Mouse (Mus musculus) bone marrow, adult 2 months (tissue): ENCODE results near the gene Cluh. TPM values are rescaled to one million over a fixed set of nuclear protein-coding genes. Genes with fewer than 3 reads are reported as not detected.

Experiments used
- H3K27ac ChIP-seq: fragments of 200-500 bp; 2 replicates; pipeline ENCODE4 v1.5.1; 2012; ENCODE audit warnings: low read depth, mild to moderate bottlenecking, control low read depth, inconsistent platforms, low read length; ENCODE audit not compliant: control insufficient read depth, poor library complexity, insufficient read depth
- H3K4me1 ChIP-seq: fragments of 200-500 bp; 2 replicates; pipeline ENCODE4 v1.6.1; 2011; ENCODE audit warnings: low read length; ENCODE audit not compliant: control insufficient read depth, insufficient read depth
- H3K4me3 ChIP-seq: fragments of 200-500 bp; replicated peaks from 2 replicates; pipeline ENCODE3; 2011; ENCODE audit warnings: mild to moderate bottlenecking, low read depth, low read length, control low read depth; ENCODE audit not compliant: control insufficient read depth
- CTCF ChIP-seq: fragments of 200-500 bp; IDR thresholded peaks from 2 replicates; pipeline ENCODE4 v1.5.1; 2011; ENCODE audit warnings: low read length, control low read depth; ENCODE audit not compliant: control insufficient read depth, insufficient read depth
- POLR2A ChIP-seq: fragments of 200-500 bp; IDR thresholded peaks from 2 replicates; pipeline ENCODE4 v1.6.1; 2011; ENCODE audit warnings: low read depth, mild to moderate bottlenecking, control low read depth, low read length, borderline replicate concordance; ENCODE audit not compliant: control insufficient read depth
- WGBS: fragments of 180-500 bp; shearing (Covaris S2); methylation state at CpG from one replicate; pipeline ENCODE4 v1.1.7; 2018; 5-methylcytosine and 5-hydroxymethylcytosine counted together
- polyA plus RNA-seq: library from polyadenylated mRNA; stranded (reverse); fragments of >200 nt; gene quantifications from 2 replicates; pipeline ENCODE4 v1.2.4, GENCODE M21; 2011; ENCODE audit warnings: low replicate concordance; ENCODE audit not compliant: missing spikeins, insufficient read depth, insufficient read length

Gene Cluh
- polyA plus RNA-seq, 1 experiment = 34.1 TPM

DNA sequence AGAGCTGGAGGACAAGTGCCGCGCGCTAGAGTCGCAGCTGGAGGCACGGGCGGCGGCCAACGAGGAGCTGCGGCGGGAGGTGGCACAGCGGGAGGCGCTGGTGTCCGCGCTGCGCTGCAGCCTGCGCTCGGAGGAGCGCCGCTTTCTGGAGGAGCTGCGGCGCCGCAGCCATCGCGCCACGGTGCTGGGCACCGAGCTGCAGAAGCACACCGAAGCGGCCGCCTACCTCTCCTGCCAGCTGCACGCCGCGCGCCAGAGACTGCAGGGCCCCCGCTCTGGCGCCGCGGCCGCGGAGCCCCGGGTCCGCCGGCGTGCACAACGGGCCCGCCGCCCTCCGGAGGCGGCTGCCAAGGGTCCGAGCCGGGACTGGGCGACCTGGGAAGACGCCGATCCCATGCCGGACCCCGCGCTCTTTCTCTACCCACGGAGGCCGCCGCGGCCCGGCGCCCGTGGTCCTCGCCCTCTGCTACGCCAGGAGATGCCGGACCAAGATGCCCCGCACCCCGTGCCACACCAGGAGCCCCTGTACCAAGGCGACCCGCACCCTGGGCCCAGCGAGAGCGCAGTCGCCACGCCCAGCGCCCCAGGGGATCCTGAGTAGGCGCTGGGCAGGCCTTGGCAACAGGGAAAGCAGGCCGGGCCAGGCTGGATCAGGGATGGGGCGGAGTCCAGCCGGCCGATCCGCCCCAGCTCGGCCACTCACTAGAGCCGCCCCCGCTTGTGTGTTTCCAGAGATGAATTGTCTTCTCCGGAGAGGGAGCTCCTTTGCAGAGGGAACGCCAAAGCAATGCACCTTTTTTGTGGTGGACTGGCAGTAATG lies 11.1 kb upstream of the Cluh start:
- TF ChIP-seq POLR2A = no peak
- TF ChIP-seq CTCF = peak; percentile 36
- H3K4me3 ChIP-seq = peak overlapping the region; percentile 21
- under 1% methylated on average over 86 of the region's 86 CpGs for WGBS
- no peaks in the 10 kb centered on the region for H3K4me1 ChIP-seq
- no peak overlapping the region; the same call in 1 of the 2 replicates for H3K27ac ChIP-seq

DNA sequence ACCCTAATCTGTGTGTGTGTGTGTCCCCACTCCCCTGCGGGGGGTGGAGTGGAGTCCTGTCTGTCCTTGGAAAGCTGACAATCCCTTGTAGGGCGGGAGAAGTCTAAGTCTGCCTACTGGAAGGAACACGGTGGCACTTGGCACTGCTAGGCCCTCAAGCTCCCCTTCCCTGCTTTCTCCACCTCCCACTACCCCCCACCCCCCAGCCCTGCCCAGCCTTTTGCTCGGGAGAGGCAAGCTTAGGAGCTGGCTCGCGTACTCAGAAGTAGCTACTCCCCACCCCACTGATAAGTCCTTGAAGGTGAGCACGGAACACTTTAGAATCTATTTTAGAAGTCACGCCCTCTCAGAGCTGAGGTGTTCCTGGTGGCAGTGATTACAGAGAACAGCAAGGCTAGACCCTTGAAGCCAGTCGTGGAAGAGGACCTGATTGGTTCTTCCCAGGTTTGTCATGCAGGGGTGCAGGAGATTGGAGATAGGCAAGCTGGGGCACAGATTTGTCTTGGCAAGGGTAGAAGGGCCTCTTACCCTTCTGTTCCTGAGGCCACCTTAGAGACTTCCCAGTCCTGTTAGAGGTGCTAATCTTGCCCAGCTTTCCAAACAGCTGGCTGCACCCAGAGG lies 10.4 kb upstream of the Cluh start:
- Histone ChIP-seq H3K4me1 (no peaks in the 10 kb centered on the region), H3K27ac (no peak overlapping the region; the same call in 1 of the 2 replicates), H3K4me3 (no peak overlapping the region)
- TF ChIP-seq POLR2A (no peak), CTCF (no peak)
- WGBS = 51% methylated on average over 9 of the region's 9 CpGs

DNA sequence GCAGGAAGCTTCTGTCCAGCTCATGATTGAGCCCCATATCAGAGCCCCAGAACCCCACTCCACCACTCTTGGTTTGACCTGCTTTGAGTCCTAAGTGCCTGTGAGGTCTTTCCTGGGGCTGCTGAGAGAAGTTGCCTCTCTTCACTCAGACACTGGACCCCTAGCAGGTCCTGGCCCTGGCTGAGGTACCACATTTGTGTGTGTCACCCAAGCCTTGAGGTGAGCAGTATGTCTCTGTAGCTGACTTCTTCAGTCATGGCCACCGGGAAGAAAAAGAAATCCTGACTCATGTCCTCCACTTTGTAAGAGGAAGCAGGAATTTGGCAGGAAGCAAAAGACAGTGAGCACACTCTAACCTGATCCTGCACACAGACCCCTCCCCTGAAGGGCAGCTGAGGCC lies 9.7 kb upstream of the Cluh start:
- Histone ChIP-seq H3K4me1 (no peaks in the 10 kb centered on the region), H3K4me3 (no peak overlapping the region), H3K27ac (no peak overlapping the region)
- TF ChIP-seq CTCF (no peak), POLR2A (no peak)
- 56% methylated on average over 1 of the region's 1 CpGs for WGBS

DNA sequence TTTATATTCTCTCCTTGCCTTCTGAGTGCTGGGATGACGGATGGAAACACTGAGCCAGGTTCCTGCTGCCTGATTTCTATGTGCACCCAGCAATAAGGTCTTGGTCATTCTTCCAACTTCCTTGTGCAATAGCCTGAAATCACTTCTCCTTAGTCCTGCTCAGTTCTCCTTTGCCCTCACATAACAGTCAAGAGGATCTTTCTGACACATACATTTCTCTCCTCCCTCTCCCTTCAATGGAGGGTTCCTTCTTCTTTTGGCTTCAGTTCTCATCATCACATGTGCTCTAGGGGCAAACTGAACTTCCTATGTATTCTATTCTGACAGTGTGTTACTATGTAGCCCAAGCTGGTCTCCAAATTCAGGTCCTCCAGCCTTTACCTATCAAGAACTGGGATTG lies 1.3 kb upstream of the Cluh start:
- peaks cover 1% of the 10 kb centered on the region for H3K4me1 ChIP-seq

DNA sequence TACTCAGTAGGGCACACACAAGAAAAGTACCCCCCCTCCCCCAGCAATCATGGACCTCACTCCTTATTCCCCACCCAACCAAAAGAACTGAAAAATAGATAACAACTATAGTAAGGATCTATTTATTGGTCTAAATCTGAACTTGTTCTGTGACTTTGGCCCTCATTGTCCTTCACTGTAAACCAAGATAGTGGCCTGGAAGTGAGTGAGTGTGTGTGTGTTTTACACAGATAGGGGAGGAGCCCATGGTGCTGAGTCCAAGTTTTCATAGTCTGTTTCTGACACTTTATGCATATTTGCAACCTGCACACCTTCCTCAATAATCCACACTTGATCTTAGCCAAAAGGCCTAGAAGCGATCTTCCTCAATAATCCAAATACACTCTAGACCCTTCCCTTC lies 619 bp upstream of the Cluh start:
- 30% methylated on average over 1 of the region's 1 CpGs for WGBS
- no peak for TF ChIP-seq CTCF
- Histone ChIP-seq H3K27ac (peak overlapping the region; percentile 66; the same call in 1 of the 2 replicates), H3K4me1 (peaks cover 1% of the 10 kb centered on the region), H3K4me3 (peak overlapping the region; percentile 82)

More for the DNA sequence above, 1.3 kb upstream of the Cluh start:
- no peak for TF ChIP-seq POLR2A
- no peak for TF ChIP-seq CTCF
- Histone ChIP-seq H3K4me3 (no peak overlapping the region), H3K27ac (peak overlapping the region; percentile 6; the same call in 1 of the 2 replicates)
- 52% methylated on average over 1 of the region's 1 CpGs for WGBS

DNA sequence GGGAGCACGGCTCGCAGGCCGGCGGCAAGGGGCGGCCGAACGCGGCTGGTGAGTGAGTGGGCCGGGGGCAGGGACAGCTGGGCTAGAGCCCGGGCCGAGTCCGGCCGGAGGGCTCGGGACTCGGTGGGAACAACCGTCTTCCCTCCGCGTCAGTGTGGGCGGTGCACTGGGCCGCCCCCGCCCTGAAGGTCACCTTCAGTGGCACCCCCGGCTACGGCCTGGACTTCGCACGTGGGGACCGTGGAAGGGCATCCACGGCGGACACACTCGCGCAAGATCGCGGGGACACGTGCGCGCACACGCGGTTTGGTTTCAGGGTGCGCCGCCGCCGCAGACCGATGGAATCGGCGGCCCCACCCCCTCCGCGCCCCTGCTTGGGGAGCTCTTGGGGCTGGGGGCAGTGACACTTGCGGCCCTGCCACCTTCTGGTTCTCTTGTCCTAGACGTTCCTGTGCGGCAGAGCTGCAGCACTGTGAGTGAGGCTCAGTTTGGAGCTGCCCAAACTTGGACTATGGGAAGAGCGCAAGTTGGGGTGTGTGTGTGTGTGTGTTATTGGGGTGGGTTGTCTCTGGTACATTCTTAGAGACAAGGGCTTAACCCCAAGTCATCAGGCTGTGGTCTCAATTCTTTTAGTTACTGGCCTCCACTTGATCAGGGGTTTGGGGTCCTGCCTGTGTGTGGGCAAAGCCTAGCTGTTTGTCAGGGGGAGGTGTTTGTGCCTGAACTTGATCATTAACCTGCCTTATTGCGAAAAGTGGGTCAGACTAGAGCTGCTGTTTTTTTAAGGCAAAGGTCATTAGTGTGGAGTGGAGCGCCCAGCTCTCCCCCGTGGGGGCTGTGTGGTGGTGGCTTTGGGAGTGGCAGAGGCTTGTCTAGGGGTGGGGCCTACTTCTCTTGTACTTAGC lies 604 bp downstream of the Cluh start:
- Histone ChIP-seq H3K27ac (peak overlapping the region; percentile 66; the same call in 1 of the 2 replicates), H3K4me3 (peak overlapping the region; percentile 82), H3K4me1 (peaks cover 1% of the 10 kb centered on the region)
- TF ChIP-seq CTCF = no peak
- TF ChIP-seq POLR2A = 0 out of 2 replicates have a peak, but pooled peaks have one; percentile 11
- 1% methylated on average over 53 of the region's 53 CpGs for WGBS

DNA sequence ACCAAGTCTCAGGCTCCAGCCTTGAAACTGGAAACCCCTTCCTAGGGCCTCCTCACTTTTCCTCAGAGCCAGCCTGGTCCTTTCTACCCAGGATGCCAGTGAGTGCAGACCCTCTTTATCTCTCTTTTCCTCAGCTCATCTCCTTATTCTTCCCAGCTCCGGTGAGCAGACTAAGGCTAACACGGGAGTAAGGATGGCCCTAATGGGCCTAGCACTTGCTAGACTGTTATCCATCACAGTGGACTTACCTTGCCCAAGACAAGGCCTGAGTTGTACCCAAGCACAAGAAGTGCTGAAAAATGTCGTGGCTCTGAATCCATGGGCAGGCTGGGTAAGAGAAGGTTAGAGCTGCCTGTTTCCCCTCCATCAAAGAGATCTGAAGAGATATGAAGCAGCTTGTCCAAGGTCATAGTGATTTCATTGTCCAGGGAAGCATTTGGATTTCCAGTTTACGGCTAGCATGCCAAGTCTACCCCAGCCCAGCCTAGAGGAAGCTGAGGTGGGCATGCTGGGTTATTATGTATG lies 1.3 kb downstream of the Cluh start:
- H3K4me3 ChIP-seq = no peak overlapping the region
- TF ChIP-seq POLR2A (no peak), CTCF (no peak)
- 60% methylated on average over 4 of the region's 4 CpGs for WGBS
- peaks cover 1% of the 10 kb centered on the region for H3K4me1 ChIP-seq
- no peak overlapping the region for H3K27ac ChIP-seq

DNA sequence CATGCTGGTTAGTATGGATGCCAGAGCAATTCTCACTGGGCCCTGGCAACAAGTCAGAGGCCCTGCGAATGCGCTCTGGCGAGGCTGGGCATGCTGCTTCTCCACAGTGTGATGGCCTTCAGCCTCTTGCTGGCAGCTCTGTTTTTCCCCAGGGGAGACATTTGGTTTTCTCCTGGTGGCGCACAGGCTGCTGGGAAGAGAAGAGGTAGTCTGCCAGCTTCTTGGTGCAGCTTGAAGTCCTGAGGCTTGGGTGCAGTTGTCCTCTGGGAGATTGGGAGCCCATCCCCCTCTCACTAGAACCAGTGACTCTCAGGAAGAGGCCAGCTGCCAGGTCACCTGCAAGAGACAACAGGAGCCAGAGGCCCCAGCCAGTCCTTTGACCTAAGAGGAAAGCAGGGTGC lies 3.5 kb downstream of the Cluh start:
- TF ChIP-seq POLR2A = no peak
- no peak for TF ChIP-seq CTCF
- Histone ChIP-seq H3K4me1 (peaks cover 1% of the 10 kb centered on the region), H3K4me3 (no peak overlapping the region), H3K27ac (no peak overlapping the region)
- 69% methylated on average over 4 of the region's 4 CpGs for WGBS
